Mouse (Mus musculus) neural tube, embryonic 14.5 days (tissue): ENCODE results near the gene Bbs9. TPM values are rescaled to one million over a fixed set of nuclear protein-coding genes. Genes with fewer than 3 reads are reported as not detected.

Source experiments
- ATAC-seq: fragments of 200-750 bp; cut with Nextera tagmentation; 2 replicates; pipeline ENCODE4 v1.8.0; 2017; ENCODE audit warnings: low read depth, mild to moderate bottlenecking, moderate TSS enrichment, moderate library complexity
- H3K27ac ChIP-seq: fragments of 300-500 bp; sonication (generic); 2 replicates; pipeline ENCODE4 v1.5.1; 2014; ENCODE audit warnings: low read depth, mild to moderate bottlenecking, control low read depth, low read length, moderate library complexity, mixed read lengths
- H3K27me3 ChIP-seq: fragments of 300-500 bp; sonication (generic); 2 replicates; pipeline ENCODE4 v1.6.1; 2014; ENCODE audit warnings: low read length; ENCODE audit not compliant: control insufficient read depth, insufficient read depth
- H3K36me3 ChIP-seq: fragments of 300-500 bp; sonication (generic); 2 replicates; pipeline ENCODE4 v1.6.1; 2014; ENCODE audit warnings: low read length, mixed read lengths; ENCODE audit not compliant: control insufficient read depth, insufficient read depth
- H3K4me1 ChIP-seq: fragments of 300-500 bp; sonication (generic); 2 replicates; pipeline ENCODE4 v1.6.1; 2014; ENCODE audit warnings: low read length; ENCODE audit not compliant: control insufficient read depth, insufficient read depth
- H3K4me2 ChIP-seq: fragments of 300-500 bp; sonication (generic); 2 replicates; pipeline ENCODE4 v1.6.1; 2014; ENCODE audit warnings: mild to moderate bottlenecking, low read depth, low read length, control low read depth
- H3K4me3 ChIP-seq: fragments of 300-500 bp; sonication (generic); 2 replicates; pipeline ENCODE4 v1.5.1; 2014; ENCODE audit warnings: low read depth, low read length, control low read depth, mixed read lengths
- H3K9ac ChIP-seq: fragments of 300-500 bp; sonication (generic); replicated peaks from 2 replicates; pipeline ENCODE4 v1.6.1; 2014; ENCODE audit warnings: low read depth, mild to moderate bottlenecking, control low read depth, low read length, mixed read lengths
- H3K9me3 ChIP-seq: fragments of 300-500 bp; sonication (generic); 2 replicates; pipeline ENCODE4 v1.6.1; 2016; ENCODE audit warnings: low read length; ENCODE audit not compliant: control insufficient read depth
- WGBS: fragments of 180-500 bp; shearing (Covaris S2); extraction: QIAGEN DNeasy Blood & Tissue Kit; methylation state at CpG from one replicate; pipeline ENCODE4 v1.1.7; 2014; 5-methylcytosine and 5-hydroxymethylcytosine counted together
- polyA plus RNA-seq: library from polyadenylated mRNA; unstranded; fragments of >200 nt; fragmentation: Nextera tagmentation; extraction: Ambion mirVana; gene quantifications from 2 replicates; pipeline ENCODE4 v1.2.1, GENCODE M21; 2014

Gene Bbs9
- polyA plus RNA-seq, 1 experiment from 2014 or later: 19.1 TPM

GRCm38 (mm10) chr9:22748617-22749016 is 273.1 kb downstream of the Bbs9 start:
- WGBS: 94% methylated on average over 2 of the region's 2 CpGs
- ATAC-seq: no peak
- Histone ChIP-seq H3K4me3 (no peak overlapping the region), H3K36me3 (no peaks in the 10 kb centered on the region), H3K27me3 (no peaks in the 10 kb centered on the region), H3K4me2 (no peak overlapping the region), H3K4me1 (no peaks in the 10 kb centered on the region), H3K9ac (no peak overlapping the region), H3K27ac (no peak overlapping the region), H3K9me3 (no peaks in the 10 kb centered on the region)

DNA sequence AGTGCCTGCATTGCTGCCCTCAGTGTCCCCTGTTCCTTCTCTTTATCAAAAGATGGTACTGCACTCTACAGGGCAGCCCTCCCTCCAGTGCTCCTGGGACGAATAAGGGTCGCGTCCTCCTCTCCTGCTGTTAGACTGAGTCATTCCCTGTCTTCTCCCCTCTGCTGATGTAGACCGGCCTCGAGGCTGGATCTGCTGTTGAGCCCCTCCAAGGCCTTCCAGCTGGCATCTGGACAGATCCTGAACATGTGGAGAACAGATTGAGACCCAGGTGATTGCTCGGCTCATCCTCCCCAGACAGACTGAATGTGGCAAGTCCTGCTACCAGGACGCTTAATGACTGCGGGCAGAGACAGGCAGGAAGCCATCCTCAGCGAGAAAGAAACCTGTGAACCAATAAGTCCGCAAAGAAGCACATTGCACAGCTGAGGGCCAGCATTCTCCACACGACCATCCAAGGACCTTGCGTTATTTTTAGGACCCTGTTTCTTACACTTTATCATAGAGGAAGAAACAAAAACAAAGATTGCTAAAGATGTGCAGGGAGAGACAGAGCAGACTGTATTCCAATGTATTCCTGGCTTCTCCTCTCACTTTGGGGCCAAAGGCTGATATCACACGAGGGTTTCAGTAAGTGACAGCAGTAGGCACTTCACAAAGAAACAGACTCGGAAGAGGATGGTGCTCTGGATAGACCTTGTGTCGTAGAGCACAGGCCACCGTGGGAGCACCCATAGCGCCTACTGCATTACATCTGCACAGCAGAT is 275.4 kb downstream of the Bbs9 start:
- no peak for ATAC-seq
- Histone ChIP-seq H3K4me1 (no peaks in the 10 kb centered on the region), H3K9ac (no peak overlapping the region), H3K4me2 (no peak overlapping the region), H3K27me3 (no peaks in the 10 kb centered on the region), H3K9me3 (no peaks in the 10 kb centered on the region), H3K27ac (no peak overlapping the region), H3K4me3 (no peak overlapping the region), H3K36me3 (no peaks in the 10 kb centered on the region)
- 75% methylated on average over 17 of the region's 17 CpGs for WGBS

DNA sequence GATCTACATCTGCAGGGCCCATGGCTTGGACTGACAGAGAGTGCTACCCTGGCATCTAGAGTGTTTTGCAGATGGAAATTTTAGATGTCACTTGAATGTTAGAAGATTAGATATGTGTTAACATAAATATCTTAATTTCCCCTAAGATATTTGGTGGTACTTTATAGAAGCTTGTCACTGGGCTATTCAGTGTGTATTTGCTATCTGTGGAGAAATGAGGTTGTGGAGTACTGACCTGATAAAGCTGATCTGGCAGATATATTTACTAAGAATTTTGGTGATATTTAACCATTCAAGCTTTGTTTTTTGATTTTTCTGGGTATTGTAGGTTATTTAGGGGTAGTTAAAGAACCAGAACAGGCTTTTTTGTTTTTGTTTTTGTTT is 276.0 kb downstream of the Bbs9 start:
- Histone ChIP-seq H3K4me1 (no peaks in the 10 kb centered on the region), H3K9ac (no peak overlapping the region), H3K27me3 (no peaks in the 10 kb centered on the region), H3K4me3 (no peak overlapping the region), H3K9me3 (no peaks in the 10 kb centered on the region), H3K4me2 (no peak overlapping the region), H3K36me3 (no peaks in the 10 kb centered on the region), H3K27ac (no peak overlapping the region)
- ATAC-seq: no peak

DNA sequence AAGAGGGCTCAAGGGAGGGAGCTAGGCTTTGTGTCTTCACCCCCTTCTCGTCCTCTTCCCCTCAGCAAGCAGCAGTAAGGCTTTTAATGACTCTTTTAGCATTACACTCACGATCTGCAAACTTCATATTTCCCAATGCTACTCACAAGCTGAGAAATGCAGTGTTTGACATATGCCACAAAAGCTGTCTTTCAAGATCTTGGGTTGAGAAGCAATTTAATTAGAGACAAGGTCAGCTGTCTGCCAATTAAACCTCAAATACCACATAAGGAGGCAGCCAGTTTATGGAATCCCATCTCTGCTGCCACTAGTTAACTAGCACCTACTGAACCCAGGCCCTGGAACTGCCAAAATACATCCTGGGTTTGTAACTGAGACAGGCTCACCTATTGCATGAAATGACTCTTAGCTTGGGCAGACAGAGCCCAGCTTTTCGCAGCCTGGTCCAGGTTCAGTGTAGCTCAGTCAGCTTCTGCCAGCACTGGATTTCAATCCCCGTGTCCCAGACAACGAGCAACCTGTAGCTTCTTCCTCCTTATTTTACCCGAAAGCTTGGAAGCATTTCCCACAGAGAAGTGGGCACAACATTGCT is 278.7 kb downstream of the Bbs9 start:
- Histone ChIP-seq H3K36me3 (no peaks in the 10 kb centered on the region), H3K27me3 (no peaks in the 10 kb centered on the region), H3K27ac (no peak overlapping the region), H3K4me3 (no peak overlapping the region), H3K4me1 (no peaks in the 10 kb centered on the region), H3K4me2 (no peak overlapping the region), H3K9me3 (no peaks in the 10 kb centered on the region), H3K9ac (no peak overlapping the region)
- WGBS: 83% methylated on average over 6 of the region's 6 CpGs
- ATAC-seq: no peak

DNA sequence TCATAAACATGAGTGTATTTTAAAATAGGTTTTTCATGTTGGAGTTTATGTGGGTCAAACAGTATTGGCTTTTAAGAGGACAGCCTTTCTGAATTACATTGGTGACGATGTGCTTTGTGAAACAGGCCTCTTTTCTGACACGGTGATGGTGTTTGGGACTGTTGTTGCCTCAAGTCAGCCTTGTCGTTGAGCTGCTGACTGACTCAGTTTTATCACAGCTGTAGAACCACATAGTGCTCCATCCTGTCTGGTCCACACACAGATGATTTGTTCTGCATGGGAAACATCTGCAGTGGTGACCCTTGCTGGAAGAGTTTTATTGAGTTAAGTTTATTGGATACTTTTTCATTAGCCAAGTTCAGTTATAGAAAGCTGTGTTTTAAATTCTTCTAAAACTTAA is 283.0 kb downstream of the Bbs9 start:
- no peak overlapping the region for H3K27ac ChIP-seq

GRCm38 (mm10) chr9:22759241-22759640 is 283.7 kb downstream of the Bbs9 start:
- Histone ChIP-seq H3K9me3 (no peaks in the 10 kb centered on the region), H3K4me3 (no peak overlapping the region), H3K27me3 (no peaks in the 10 kb centered on the region), H3K36me3 (no peaks in the 10 kb centered on the region), H3K9ac (no peak overlapping the region), H3K4me2 (no peak overlapping the region), H3K4me1 (no peaks in the 10 kb centered on the region), H3K27ac (no peak overlapping the region)
- WGBS: 54% methylated on average over 3 of the region's 3 CpGs
- no peak for ATAC-seq

More for the DNA sequence above, 283.0 kb downstream of the Bbs9 start:
- Histone ChIP-seq H3K9me3 (no peaks in the 10 kb centered on the region), H3K27me3 (no peaks in the 10 kb centered on the region), H3K4me2 (no peak overlapping the region), H3K36me3 (no peaks in the 10 kb centered on the region), H3K9ac (no peak overlapping the region), H3K4me1 (no peaks in the 10 kb centered on the region), H3K4me3 (no peak overlapping the region)
- 63% methylated on average over 3 of the region's 3 CpGs for WGBS
- no peak for ATAC-seq

DNA sequence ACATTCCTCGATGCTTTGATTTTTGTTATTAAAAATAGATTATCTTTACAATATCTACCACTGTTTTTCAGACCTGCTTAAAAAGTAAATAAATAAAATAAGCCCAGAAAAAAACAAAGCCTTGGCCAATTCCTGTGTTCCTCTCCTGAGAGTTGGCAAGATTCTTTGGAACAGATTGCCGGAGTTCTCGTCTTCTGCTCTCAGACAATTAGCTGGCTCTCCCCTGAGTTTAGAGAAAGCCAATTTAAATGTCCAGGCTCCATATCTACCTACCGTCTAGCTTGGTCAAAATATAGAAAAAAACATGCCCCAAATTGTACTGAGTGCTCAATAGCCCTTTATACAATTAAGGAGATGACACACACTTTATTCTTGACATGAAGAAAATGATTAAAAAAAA is 284.9 kb downstream of the Bbs9 start:
- 81% methylated on average over 4 of the region's 4 CpGs for WGBS
- H3K27ac ChIP-seq: no peak overlapping the region
- H3K4me3 ChIP-seq: no peak overlapping the region
- H3K9ac ChIP-seq: no peak overlapping the region
- no peak for ATAC-seq
- no peaks in the 10 kb centered on the region for H3K36me3 ChIP-seq
- H3K4me2 ChIP-seq: no peak overlapping the region
- H3K27me3 ChIP-seq: no peaks in the 10 kb centered on the region
- no peaks in the 10 kb centered on the region for H3K9me3 ChIP-seq
- H3K4me1 ChIP-seq: no peaks in the 10 kb centered on the region

DNA sequence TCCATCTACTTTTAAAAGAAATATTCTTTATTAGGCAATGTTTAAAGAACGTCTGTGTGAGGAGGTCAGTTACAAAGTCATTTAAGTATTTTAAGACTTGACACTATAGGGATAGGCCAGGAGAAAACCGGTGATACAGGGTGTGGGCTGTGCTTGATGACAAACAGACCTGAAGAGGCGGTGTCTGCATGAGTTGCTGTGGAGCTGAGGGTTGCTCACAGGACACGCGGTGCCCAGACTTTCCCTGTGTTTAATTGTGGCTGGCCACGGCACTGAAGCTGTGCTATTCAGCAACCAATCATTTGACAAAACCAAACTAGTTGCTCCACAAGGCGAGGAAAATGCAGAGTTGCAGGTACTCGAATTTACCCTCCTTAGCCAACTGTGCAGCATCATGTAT is 286.0 kb downstream of the Bbs9 start:
- no peak for ATAC-seq
- Histone ChIP-seq H3K4me2 (no peak overlapping the region), H3K9ac (no peak overlapping the region), H3K9me3 (no peaks in the 10 kb centered on the region), H3K4me3 (no peak overlapping the region), H3K4me1 (no peaks in the 10 kb centered on the region), H3K27ac (no peak overlapping the region), H3K36me3 (no peaks in the 10 kb centered on the region), H3K27me3 (no peaks in the 10 kb centered on the region)
- 88% methylated on average over 8 of the region's 8 CpGs for WGBS

- Histone ChIP-seq H3K27ac (no peak overlapping the region), H3K4me1 (no peaks in the 10 kb centered on the region), H3K9me3 (no peaks in the 10 kb centered on the region), H3K4me3 (no peak overlapping the region), H3K4me2 (no peak overlapping the region), H3K9ac (no peak overlapping the region), H3K27me3 (no peaks in the 10 kb centered on the region), H3K36me3 (no peaks in the 10 kb centered on the region)
- WGBS: 71% methylated on average over 4 of the region's 4 CpGs
- ATAC-seq: no peak
Observed at GRCm38 (mm10) chr9:22765618-22766220, 290.2 kb downstream of the Bbs9 start.
